In the genomic region with DNA sequence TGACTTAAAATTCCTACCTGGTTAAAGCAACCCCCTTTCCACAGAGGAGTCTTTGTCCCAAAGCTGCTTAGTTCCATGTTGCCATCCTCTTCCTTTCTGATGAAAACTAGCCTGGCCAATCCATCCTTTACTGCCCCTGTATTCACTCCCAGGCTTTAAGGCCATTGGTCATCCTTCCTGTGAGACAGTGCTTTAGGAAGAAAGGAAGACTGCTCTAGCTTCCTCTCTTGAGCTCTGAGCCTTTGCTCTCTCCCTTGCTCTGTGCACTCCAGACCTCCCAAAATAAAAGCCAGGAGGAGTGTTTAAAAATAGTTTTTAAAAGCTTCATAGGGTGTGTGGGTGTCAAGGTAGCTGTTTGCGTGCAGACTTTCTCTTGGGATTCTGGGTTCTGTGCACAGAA, we compare ENCODE assay signal across 8 mouse cellular contexts. TPM values are rescaled to one million over a fixed set of nuclear protein-coding genes. Genes with fewer than 3 reads are reported as not detected.
A peak's percentile ranks its signal among the peaks of the same experiment; 100 is the strongest.
DNase-seq lines count a peak whose midpoint lies in the region; ATAC-seq and TF ChIP-seq lines count a peak whose summit lies in the region.

No protein-coding gene starts in this region.

- intact Hi-C loops in left cerebral cortex, postnatal 36 days (cut with DNase I): no loop called here

- WGBS in lung, postnatal 0 days: 28% methylated on average over 1 of the region's 1 CpGs
- 21% methylated on average over 1 of the region's 1 CpGs for WGBS in liver, embryonic 11.5 days
- 20% methylated on average over 1 of the region's 1 CpGs for WGBS in stomach, postnatal 0 days

- H3K4me2 ChIP-seq in lung, postnatal 0 days (replicated peaks; ENCODE audit: low read depth, low read length): peak overlapping the region; percentile 71
- H3K4me2 ChIP-seq in liver, embryonic 11.5 days: peak overlapping the region; percentile 66
- H3K4me2 ChIP-seq in stomach, postnatal 0 days (replicated peaks; ENCODE audit: low read depth): peak overlapping the region; percentile 67

- no peaks in the 10 kb centered on the region for H3K9me3 ChIP-seq in lung, postnatal 0 days (ENCODE audit: low read length)
- H3K9me3 ChIP-seq in liver, embryonic 11.5 days (ENCODE audit: control insufficient read depth, low read length): no peaks in the 10 kb centered on the region
- H3K9me3 ChIP-seq in stomach, postnatal 0 days (ENCODE audit: control insufficient read depth, low read length): no peaks in the 10 kb centered on the region

- no peak for TF ChIP-seq CTCF in lung, postnatal 0 days (IDR thresholded peaks at IDR 0.05)
- no peak for TF ChIP-seq CTCF in stomach, postnatal 0 days (IDR thresholded peaks at IDR 0.05; ENCODE audit: low read depth)

- no peak for DNase-seq in cerebellum, postnatal 25 days
- DNase-seq in lung, postnatal 0 days (ENCODE audit: low spot score): no peak
- DNase-seq in lung, postnatal 4 days: no peak
- DNase-seq in liver, embryonic 11.5 days (ENCODE audit: low spot score): no peak
- DNase-seq in stomach, postnatal 0 days (ENCODE audit: low spot score): no peak
- DNase-seq in left cerebral cortex, adult 18-20 months (ENCODE audit: low spot score in 2 of 2): no peak
- DNase-seq in left cerebral cortex, postnatal 36 days (ENCODE audit: low spot score in 2 of 2): no peak

- no peaks in the 10 kb centered on the region for H3K27me3 ChIP-seq in lung, postnatal 0 days (replicated peaks; ENCODE audit: insufficient read depth, low read length)
- peaks cover 21% of the 10 kb centered on the region for H3K27me3 ChIP-seq in liver, embryonic 11.5 days (replicated peaks; ENCODE audit: control insufficient read depth, insufficient read depth, low read length)
- H3K27me3 ChIP-seq in stomach, postnatal 0 days (ENCODE audit: control insufficient read depth, insufficient read depth, low read length): no peaks in the 10 kb centered on the region

- H3K4me3 ChIP-seq in lung, postnatal 0 days (ENCODE audit: low read depth, low read length): peak overlapping the region; percentile 41; the same call in 1 of the 2 replicates
- no peak overlapping the region; the same call in 1 of the 2 replicates for H3K4me3 ChIP-seq in liver, embryonic 11.5 days (ENCODE audit: low read depth, low read length)
- peak overlapping the region; percentile 40; the same call in 1 of the 2 replicates for H3K4me3 ChIP-seq in stomach, postnatal 0 days (ENCODE audit: low read depth, low read length)

- ATAC-seq in cerebellum, adult (ENCODE audit: insufficient number of reproducible peaks, low FRiP score, low TSS enrichment): 0 out of 2 replicates have a peak, but pooled peaks have one; percentile 1
- no peak for ATAC-seq in lung, postnatal 0 days
- no peak for ATAC-seq in liver, embryonic 11.5 days (replicated peaks; ENCODE audit: low FRiP score)
- ATAC-seq in stomach, postnatal 0 days (ENCODE audit: low FRiP score, low TSS enrichment): no peak

- no peak overlapping the region for H3K27ac ChIP-seq in lung, postnatal 0 days (ENCODE audit: low read length)
- H3K27ac ChIP-seq in liver, embryonic 11.5 days (ENCODE audit: low read depth, low read length): 0 out of 2 replicates have a peak overlapping the region, but pooled peaks have one; percentile 33
- no peak overlapping the region; the same call in 1 of the 2 replicates for H3K27ac ChIP-seq in stomach, postnatal 0 days (replicated peaks)

- no peaks in the 10 kb centered on the region for H3K36me3 ChIP-seq in lung, postnatal 0 days (ENCODE audit: insufficient read depth, low read length)
- no peaks in the 10 kb centered on the region for H3K36me3 ChIP-seq in liver, embryonic 11.5 days (ENCODE audit: control insufficient read depth, insufficient read depth, low read length)
- no peaks in the 10 kb centered on the region for H3K36me3 ChIP-seq in stomach, postnatal 0 days (ENCODE audit: control insufficient read depth, insufficient read depth, low read length)

- no peak for TF ChIP-seq EP300 in lung, postnatal 0 days (IDR thresholded peaks at IDR 0.05)
- TF ChIP-seq EP300 in stomach, postnatal 0 days (optimal IDR thresholded peaks at IDR 0.05): no peak

- 0 out of 2 replicates have a peak overlapping the region, but pooled peaks have one; percentile 20 for H3K9ac ChIP-seq in lung, postnatal 0 days (replicated peaks; ENCODE audit: low read depth)
- no peak overlapping the region for H3K9ac ChIP-seq in liver, embryonic 11.5 days (ENCODE audit: low read depth, low read length)
- H3K9ac ChIP-seq in stomach, postnatal 0 days (ENCODE audit: low read length): no peak overlapping the region

- H3K4me1 ChIP-seq in lung, postnatal 0 days (ENCODE audit: insufficient read depth, low read depth, low read length): 0 out of 2 replicates have a peak, but pooled peaks cover 4% of the 10 kb centered on the region
- H3K4me1 ChIP-seq in liver, embryonic 11.5 days (replicated peaks; ENCODE audit: control insufficient read depth, insufficient read depth, low read length): 0 out of 2 replicates have a peak, but pooled peaks cover 2% of the 10 kb centered on the region
- H3K4me1 ChIP-seq in stomach, postnatal 0 days (replicated peaks; ENCODE audit: control insufficient read depth, insufficient read depth): no peaks in the 10 kb centered on the region

RNA-seq across cellular contexts. Expression of a gene that starts 14.8 kb away (rescaled TPM):
- polyA plus RNA-seq in lung, postnatal 0 days (2015; fragmentation: Nextera tagmentation; extraction: Ambion mirVana): 60.2 and 67.9 TPM in 2 replicates
- 18.2 and 20.3 TPM in 2 replicates for polyA plus RNA-seq in liver, embryonic 11.5 days (2014; fragmentation: Nextera tagmentation; extraction: Ambion mirVana)
- 9.7 and 9.8 TPM in 2 replicates for polyA plus RNA-seq in stomach, postnatal 0 days (2015; fragmentation: Nextera tagmentation; extraction: Ambion mirVana)
- total RNA-seq in left cerebral cortex, adult 18-20 months (2021): 100 to 1,000 TPM; 299 to 327 TPM
- 100 to 1,000 TPM; 333 to 359 TPM for total RNA-seq in left cerebral cortex, postnatal 36 days (2021)
